Mouse (Mus musculus) forebrain, embryonic 15.5 days (tissue): Measurements from ENCODE around the gene Rere. TPM values are rescaled to one million over a fixed set of nuclear protein-coding genes. Genes with fewer than 3 reads are reported as not detected.
"Not testable (repeated sequence)": the region's sequence is repeated elsewhere in the genome, so short reads cannot be mapped to it uniquely, and the experiment has no call there.

Experiments
- ATAC-seq: fragments of 200-750 bp; cut with Nextera tagmentation; replicated peaks from 2 replicates; pipeline ENCODE4 v1.8.0; 2017; ENCODE audit warnings: mild to moderate bottlenecking, moderate TSS enrichment, moderate library complexity
- H3K27ac ChIP-seq: fragments of 300-500 bp; sonication (generic); replicated peaks from 2 replicates; pipeline ENCODE4 v1.5.1; 2015; ENCODE audit warnings: mild to moderate bottlenecking, inconsistent platforms
- H3K27me3 ChIP-seq: fragments of 300-500 bp; sonication (generic); 2 replicates; pipeline ENCODE4 v1.6.1; 2015; ENCODE audit warnings: inconsistent platforms
- H3K36me3 ChIP-seq: fragments of 300-500 bp; sonication (generic); 2 replicates; pipeline ENCODE4 v1.6.1; 2015; ENCODE audit warnings: mild to moderate bottlenecking, inconsistent platforms
- H3K4me1 ChIP-seq: fragments of 300-500 bp; sonication (generic); 2 replicates; pipeline ENCODE4 v1.6.1; 2015; ENCODE audit warnings: inconsistent platforms
- H3K4me2 ChIP-seq: fragments of 300-500 bp; sonication (generic); replicated peaks from 2 replicates; pipeline ENCODE4 v1.6.1; 2015; ENCODE audit warnings: mild to moderate bottlenecking, inconsistent platforms
- H3K4me3 ChIP-seq: fragments of 300-500 bp; sonication (generic); 2 replicates; pipeline ENCODE4 v1.5.1; 2015; ENCODE audit warnings: mild to moderate bottlenecking, inconsistent platforms
- H3K9ac ChIP-seq: fragments of 300-500 bp; sonication (generic); replicated peaks from 2 replicates; pipeline ENCODE4 v1.6.1; 2015; ENCODE audit warnings: mild to moderate bottlenecking, inconsistent platforms
- H3K9me3 ChIP-seq: fragments of 300-500 bp; sonication (generic); 2 replicates; pipeline ENCODE4 v1.6.1; 2016; ENCODE audit warnings: inconsistent platforms
- WGBS: fragments of 180-500 bp; shearing (Covaris S2); methylation state at CpG from one replicate; pipeline ENCODE4 v1.1.7; 2015; ENCODE audit warnings: mixed read lengths; 5-methylcytosine and 5-hydroxymethylcytosine counted together
- polyA plus RNA-seq: library from polyadenylated mRNA; unstranded; fragments of >200 nt; fragmentation: Nextera tagmentation; extraction: Ambion mirVana; gene quantifications from 2 replicates; pipeline ENCODE4 v1.2.1, GENCODE M21; 2015

Gene Rere
- polyA plus RNA-seq, 1 experiment from 2014 or later, result 26.6 TPM

DNA sequence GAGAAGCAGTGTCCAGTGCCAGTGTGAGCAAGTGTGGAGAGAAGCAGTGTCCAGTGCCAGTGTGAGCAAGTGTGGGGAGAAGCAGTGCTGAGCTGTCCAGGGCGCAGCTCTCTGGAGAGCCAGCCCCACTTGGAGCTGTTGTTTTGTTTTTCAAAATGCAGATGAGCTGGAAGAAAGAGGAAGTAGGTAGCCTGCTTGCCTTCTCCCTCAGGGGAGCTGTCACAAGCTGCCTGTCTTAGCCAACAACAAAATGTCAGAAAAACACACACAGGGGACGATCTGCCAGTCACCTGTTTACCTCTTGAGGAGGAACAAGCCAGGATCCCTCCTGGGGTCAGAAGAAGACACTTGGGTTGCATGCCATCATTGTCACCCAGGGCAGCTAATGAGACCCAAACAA is 204.7 kb downstream of the Rere start:
- Histone ChIP-seq H3K27me3 (no peaks in the 10 kb centered on the region), H3K4me1 (peaks cover 39% of the 10 kb centered on the region), H3K36me3 (no peaks in the 10 kb centered on the region), H3K9ac (no peak overlapping the region), H3K4me3 (no peak overlapping the region), H3K9me3 (no peaks in the 10 kb centered on the region), H3K4me2 (no peak overlapping the region), H3K27ac (no peak overlapping the region)
- WGBS, result 21% methylated on average over 2 of the region's 2 CpGs
- no peak for ATAC-seq

DNA sequence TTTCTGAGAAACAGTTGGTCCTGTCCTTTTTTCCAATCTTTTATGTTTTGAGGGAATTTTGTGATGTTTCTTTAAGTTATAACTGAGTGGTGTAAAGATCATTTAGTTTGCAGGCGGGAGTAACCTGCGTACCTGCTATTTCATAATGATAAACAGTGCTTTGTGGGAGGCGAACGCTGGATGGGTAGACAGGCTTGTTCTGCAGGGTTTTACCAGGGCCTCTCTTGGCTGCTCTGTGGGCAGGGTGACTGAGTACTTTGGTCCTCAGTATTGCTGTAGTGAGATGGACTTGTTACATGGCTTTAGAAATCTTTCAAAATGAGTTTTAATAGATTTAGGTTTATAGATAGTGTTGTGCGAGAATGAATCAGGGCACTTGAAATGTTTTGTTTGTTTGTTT is 205.7 kb downstream of the Rere start:
- H3K27me3 ChIP-seq, result no peaks in the 10 kb centered on the region
- no peak overlapping the region for H3K4me3 ChIP-seq
- ATAC-seq, result no peak
- 0 out of 2 replicates have a peak overlapping the region, but pooled peaks have one; percentile 23 for H3K27ac ChIP-seq
- no peak overlapping the region for H3K4me2 ChIP-seq
- no peaks in the 10 kb centered on the region for H3K36me3 ChIP-seq
- no peaks in the 10 kb centered on the region for H3K9me3 ChIP-seq
- H3K9ac ChIP-seq, result no peak overlapping the region
- WGBS, result 62% methylated on average over 5 of the region's 5 CpGs
- H3K4me1 ChIP-seq, result peaks cover 46% of the 10 kb centered on the region

DNA sequence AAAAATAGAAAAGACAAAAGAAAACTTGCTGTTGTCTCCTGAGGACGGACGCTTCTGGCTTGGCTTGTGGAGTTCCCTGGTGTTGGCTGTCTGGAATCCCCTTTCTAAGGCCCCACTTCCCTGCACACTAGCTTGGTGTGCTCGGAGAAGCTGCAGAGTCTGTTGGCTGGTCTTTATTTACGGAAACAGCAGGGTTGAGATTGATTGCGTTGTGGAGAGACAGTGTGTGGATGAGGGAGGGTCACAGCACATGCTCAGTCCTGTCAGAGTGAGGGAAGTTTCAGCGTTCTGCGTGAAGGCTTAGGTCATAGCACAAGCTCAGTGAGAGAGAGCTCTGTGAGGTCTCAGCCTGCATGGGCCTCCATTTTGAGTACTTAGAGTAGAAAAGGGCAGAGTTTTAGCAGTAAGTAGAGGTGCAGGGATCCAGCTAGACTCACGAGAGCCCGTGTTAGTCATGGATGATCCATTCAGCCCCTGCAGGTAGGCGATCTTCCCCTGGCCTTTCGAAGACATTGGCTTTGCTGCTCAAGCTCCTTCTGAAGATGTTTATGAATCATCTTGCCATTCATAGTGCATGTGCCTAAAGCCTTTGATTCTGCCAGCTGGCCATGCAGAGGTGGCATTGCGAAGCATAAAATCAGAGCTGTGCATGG is 206.8 kb downstream of the Rere start:
- 17% methylated on average over 12 of the region's 12 CpGs for WGBS
- ATAC-seq, result peak; percentile 98
- peaks cover 47% of the 10 kb centered on the region for H3K4me1 ChIP-seq

DNA sequence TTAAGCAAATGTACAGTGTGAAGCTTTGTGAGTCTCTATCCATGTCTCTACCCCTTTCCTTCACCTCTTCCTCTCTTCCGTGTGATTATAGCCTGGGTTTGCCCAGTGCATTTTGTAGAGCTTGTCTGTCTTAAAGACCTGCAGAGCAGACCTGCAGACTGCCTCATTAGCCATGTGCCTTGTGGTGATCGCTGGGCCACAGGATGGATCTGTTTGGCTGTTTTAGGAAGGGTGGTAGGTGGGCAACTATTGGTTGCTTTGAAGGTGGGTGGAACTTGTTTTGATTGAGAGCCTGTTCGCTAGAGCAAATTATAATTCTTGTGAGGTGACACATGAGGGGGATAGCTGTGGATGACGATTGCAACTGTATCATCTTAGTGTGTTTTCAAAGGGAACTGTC is 207.3 kb downstream of the Rere start:
- Histone ChIP-seq H3K36me3 (no peaks in the 10 kb centered on the region), H3K9me3 (no peaks in the 10 kb centered on the region), H3K27ac (peak overlapping the region; percentile 84), H3K27me3 (no peaks in the 10 kb centered on the region), H3K4me1 (peaks cover 50% of the 10 kb centered on the region), H3K4me2 (peak overlapping the region; percentile 56), H3K4me3 (peak overlapping the region; percentile 35), H3K9ac (peak overlapping the region; percentile 27; the same call in 1 of the 2 replicates)
- WGBS, result 52% methylated on average over 4 of the region's 4 CpGs
- no peak for ATAC-seq

More for the DNA sequence above, 206.8 kb downstream of the Rere start:
- no peaks in the 10 kb centered on the region for H3K27me3 ChIP-seq
- peak overlapping the region; percentile 56 for H3K4me2 ChIP-seq
- H3K27ac ChIP-seq, result peak overlapping the region; percentile 84
- peak overlapping the region; percentile 27 for H3K9ac ChIP-seq
- H3K9me3 ChIP-seq, result no peaks in the 10 kb centered on the region
- H3K36me3 ChIP-seq, result no peaks in the 10 kb centered on the region
- H3K4me3 ChIP-seq, result peak overlapping the region; percentile 35

DNA sequence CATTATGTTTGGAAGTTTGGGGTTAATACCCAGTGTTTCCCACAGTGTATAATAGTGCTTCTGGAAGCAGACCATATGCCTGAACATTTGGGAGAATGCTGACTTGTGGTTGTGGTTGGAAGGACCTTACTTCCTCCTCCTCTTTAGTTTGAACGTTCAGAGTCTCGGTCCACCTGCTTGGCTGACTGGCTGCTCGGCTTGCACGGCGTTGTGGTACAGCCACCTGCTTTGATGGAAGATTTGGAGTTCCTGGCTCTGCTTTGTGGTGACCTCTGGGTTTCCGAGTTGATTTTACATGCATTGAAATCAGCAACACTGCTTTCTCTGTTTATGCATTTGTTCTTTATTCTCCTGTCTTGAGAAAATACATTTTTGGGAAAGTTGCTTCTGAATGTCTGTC is 208.6 kb downstream of the Rere start:
- H3K9me3 ChIP-seq, result no peaks in the 10 kb centered on the region

DNA sequence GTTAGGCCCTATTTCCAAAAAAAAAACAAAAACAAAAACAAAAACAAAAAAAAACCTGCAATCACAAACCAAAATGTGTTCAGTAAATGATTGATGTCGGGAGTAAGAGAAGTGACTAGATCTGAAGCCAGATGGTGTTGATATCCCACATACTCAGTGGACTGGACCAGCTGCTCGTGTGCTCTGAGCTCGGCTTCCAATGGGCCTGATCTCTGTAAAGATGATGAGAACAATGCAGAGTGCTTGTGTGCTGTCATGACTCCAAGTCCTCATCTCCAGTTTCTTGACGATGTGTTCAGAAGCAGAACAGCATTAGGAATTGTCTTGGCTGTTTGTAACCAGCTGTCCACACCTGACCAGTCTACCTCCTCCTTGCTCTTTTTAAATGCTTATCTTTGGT is 210.3 kb downstream of the Rere start:
- H3K9ac ChIP-seq, result no peak overlapping the region
- no peak overlapping the region for H3K4me2 ChIP-seq
- no peaks in the 10 kb centered on the region for H3K36me3 ChIP-seq
- ATAC-seq, result no peak
- no peaks in the 10 kb centered on the region for H3K27me3 ChIP-seq
- 0 out of 2 replicates have a peak overlapping the region, but pooled peaks have one; percentile 14 for H3K27ac ChIP-seq
- 49% methylated on average over 4 of the region's 4 CpGs for WGBS
- no peak overlapping the region for H3K4me3 ChIP-seq
- no peaks in the 10 kb centered on the region for H3K9me3 ChIP-seq
- peaks cover 64% of the 10 kb centered on the region for H3K4me1 ChIP-seq

More for the DNA sequence above, 208.6 kb downstream of the Rere start:
- H3K27me3 ChIP-seq, result no peaks in the 10 kb centered on the region
- no peak for ATAC-seq
- peaks cover 56% of the 10 kb centered on the region for H3K4me1 ChIP-seq
- no peak overlapping the region for H3K9ac ChIP-seq
- WGBS, result 84% methylated on average over 6 of the region's 6 CpGs
- no peaks in the 10 kb centered on the region for H3K36me3 ChIP-seq
- no peak overlapping the region for H3K4me3 ChIP-seq
- H3K4me2 ChIP-seq, result no peak overlapping the region
- no peak overlapping the region for H3K27ac ChIP-seq

DNA sequence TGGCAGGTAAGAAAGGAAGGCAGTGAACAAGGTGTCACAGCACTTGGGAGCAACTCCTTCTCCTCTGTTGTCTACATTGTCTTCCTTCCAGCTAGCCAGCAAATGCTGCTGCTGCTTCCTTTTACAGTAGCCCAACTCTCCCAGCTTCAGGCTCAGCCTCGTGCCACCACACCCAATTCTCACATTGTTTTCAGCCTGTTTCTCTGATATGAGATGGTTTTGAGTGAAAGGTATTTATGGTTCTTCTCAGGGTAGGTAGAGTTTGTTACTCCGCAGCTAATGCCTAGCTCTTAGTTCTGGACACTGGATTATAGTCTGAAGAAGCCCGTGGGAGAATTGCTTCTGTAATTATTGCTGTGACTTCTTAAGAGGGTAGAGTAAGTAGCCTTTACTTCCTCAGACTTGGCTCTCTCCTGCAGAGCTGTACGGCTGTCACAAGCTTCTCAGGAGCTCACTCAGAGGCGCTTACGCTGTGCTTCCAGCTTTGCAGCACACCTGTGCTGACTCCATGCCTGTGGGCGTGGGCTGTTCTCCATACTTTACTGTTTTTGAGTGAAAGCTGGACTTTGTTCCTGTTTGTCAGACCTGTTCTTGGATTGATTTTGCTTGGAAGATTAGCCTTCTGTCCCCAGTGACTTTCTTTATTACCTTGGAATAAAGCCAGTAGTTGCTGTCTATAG is 212.0 kb downstream of the Rere start:
- H3K27me3 ChIP-seq, result no peaks in the 10 kb centered on the region
- H3K9ac ChIP-seq, result no peak overlapping the region
- H3K4me3 ChIP-seq, result no peak overlapping the region
- H3K4me2 ChIP-seq, result no peak overlapping the region
- no peak overlapping the region for H3K27ac ChIP-seq
- WGBS, result 84% methylated on average over 7 of the region's 7 CpGs
- no peak for ATAC-seq
- H3K9me3 ChIP-seq, result no peaks in the 10 kb centered on the region
- H3K36me3 ChIP-seq, result no peaks in the 10 kb centered on the region
- H3K4me1 ChIP-seq, result peaks cover 48% of the 10 kb centered on the region

DNA sequence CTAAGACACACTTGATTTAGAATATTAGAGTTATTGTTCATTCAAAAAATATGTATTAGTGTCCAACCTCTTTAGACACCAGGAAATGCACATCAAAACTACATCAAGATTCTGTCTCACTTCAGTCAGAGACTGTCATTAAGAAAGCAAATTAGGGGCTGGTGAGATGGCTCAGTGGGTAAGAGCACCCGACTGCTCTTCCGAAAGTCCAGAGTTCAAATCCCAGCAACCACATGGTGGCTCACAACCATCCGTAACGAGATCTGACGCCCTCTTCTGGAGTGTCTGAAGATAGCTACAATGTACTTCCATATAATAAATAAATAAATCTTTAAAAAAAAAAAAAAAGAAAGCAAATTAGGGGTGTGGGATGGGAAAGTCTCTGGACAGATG is 212.5 kb downstream of the Rere start:
- H3K4me3 ChIP-seq, H3K9ac ChIP-seq, H3K36me3 ChIP-seq, H3K27me3 ChIP-seq, H3K27ac ChIP-seq, ATAC-seq, H3K9me3 ChIP-seq, H3K4me2 ChIP-seq: not testable (repeated sequence)
- WGBS, result 93% methylated on average over 5 of the region's 5 CpGs
- peaks cover 43% of the 10 kb centered on the region for H3K4me1 ChIP-seq

DNA sequence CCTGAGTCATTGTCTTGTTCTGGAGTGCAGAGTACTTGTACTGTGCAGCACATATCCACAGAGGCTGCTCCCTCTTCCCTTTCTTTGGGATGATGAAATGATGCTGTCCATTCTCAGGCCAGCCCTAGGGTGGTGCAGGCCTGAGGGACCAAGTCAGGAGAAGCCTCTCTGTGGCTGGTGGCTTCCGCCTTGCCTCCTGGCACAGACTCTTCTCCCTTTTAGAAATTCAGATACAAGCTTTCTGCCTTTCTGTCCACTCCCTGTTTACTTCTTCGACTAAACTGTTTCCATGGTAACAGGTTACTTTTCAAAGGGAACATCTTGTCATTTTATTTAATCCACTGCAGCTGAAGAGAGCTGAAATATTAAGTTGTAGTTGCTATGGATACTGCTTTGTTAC is 214.1 kb downstream of the Rere start:
- no peaks in the 10 kb centered on the region for H3K36me3 ChIP-seq
- 32% methylated on average over 2 of the region's 2 CpGs for WGBS
- no peaks in the 10 kb centered on the region for H3K27me3 ChIP-seq
- no peak overlapping the region for H3K4me3 ChIP-seq
- no peaks in the 10 kb centered on the region for H3K9me3 ChIP-seq
- no peak overlapping the region for H3K4me2 ChIP-seq
- H3K27ac ChIP-seq, result 0 out of 2 replicates have a peak overlapping the region, but pooled peaks have one; percentile 24
- H3K9ac ChIP-seq, result no peak overlapping the region
- H3K4me1 ChIP-seq, result peaks cover 29% of the 10 kb centered on the region
- ATAC-seq, result 0 out of 2 replicates have a peak, but pooled peaks have one; percentile 35

DNA sequence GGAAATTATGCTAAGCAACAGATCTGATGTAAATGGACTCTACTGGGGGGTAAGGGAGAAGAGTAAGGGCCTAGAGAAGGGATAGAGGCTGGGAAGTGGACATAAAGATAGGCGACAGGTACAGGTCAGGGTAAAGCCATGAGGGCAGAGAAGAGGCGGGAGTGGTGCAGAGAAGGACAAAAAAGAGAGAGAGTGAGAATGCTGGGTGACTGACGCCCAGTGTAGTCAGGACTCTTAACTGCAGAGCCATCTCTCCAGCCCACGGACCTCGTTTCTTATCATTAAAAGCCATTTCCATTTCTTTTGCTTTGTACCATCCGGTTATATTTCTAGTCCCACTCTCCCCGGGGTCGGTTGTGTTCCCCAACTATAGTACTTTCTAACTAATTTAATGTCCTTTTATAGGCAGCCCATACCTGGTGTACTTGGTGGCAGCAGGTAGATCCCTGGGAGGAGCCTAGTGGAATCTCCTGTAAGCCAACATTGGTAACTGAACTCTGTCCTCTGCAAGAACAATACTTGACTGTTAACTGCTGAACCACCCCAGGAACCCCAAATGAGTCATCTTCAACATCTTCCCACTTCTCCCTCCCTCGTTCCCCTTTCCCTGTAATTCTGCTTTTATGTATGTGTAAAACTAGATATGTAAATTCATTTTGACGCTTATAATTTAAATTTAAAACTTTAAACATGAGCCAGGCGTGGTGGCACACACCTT is 223.0 kb downstream of the Rere start:
- H3K27me3 ChIP-seq, result no peaks in the 10 kb centered on the region
- WGBS, result 93% methylated on average over 11 of the region's 11 CpGs
- no peak overlapping the region for H3K9ac ChIP-seq
- H3K27ac ChIP-seq, result no peak overlapping the region
- no peak overlapping the region for H3K4me2 ChIP-seq
- H3K4me3 ChIP-seq, result no peak overlapping the region
- ATAC-seq, result no peak
- H3K9me3 ChIP-seq, result no peaks in the 10 kb centered on the region
- H3K4me1 ChIP-seq, result no peaks in the 10 kb centered on the region
- H3K36me3 ChIP-seq, result peaks cover 9% of the 10 kb centered on the region; the same call in 1 of the 2 replicates

DNA sequence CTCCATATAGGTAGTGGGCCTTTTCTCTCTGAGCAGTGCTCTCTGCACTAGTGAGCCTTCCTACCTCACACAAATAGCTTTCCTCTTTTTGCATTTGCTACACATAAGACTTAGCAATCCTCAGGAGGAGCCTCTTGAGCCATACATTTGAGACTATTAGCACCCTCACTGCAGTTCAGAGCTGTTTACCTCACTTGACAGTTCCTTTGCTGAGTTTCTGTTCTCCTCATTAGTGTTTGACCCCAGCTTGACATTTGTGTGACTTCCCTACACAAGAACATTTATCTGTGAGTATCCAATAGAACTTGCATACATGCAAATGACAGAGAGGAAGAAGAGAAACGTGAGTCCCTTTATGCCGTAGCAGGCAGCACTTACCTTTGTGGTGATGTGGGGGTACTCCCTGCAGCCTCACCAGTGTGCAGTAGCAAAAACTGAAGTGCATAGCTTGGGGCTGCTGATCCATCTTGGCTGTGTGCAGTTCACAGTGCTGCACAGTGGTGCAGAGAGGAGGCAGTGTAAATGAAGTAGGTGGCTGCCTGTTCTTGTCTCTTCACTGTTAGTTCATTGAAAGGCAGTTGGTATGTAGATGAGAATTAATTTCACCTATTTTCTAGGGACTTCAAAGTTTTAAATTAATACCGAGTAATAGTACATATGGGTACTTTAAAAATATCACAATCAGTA is 227.7 kb downstream of the Rere start:
- H3K36me3 ChIP-seq, result peaks cover 30% of the 10 kb centered on the region
- H3K4me2 ChIP-seq, result no peak overlapping the region
- no peaks in the 10 kb centered on the region for H3K27me3 ChIP-seq
- no peak for ATAC-seq
- H3K4me1 ChIP-seq, result no peaks in the 10 kb centered on the region
- WGBS, result 77% methylated on average over 3 of the region's 3 CpGs
- no peak overlapping the region for H3K9ac ChIP-seq
- H3K9me3 ChIP-seq, result no peaks in the 10 kb centered on the region
- no peak overlapping the region for H3K27ac ChIP-seq
- H3K4me3 ChIP-seq, result no peak overlapping the region

DNA sequence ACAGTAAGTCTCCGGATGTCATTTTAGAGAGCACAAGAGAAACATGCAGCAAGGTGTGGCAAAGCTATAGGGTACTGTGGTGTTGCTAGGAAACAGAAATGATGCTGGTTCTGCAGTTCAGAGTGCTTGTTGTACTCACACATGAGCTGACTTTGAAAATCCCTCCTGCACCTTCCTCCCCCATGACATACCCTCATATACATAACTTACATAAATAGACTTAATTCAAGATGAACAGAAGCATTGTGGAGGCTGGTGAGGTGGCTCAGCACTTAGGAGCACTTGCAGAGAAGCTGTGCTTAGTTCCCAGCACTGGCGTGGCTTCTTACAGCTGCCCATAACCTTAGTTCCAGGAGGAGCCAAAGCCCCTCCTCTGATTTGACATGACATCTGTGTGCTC is 228.6 kb downstream of the Rere start:
- Histone ChIP-seq H3K9ac (no peak overlapping the region), H3K27ac (no peak overlapping the region), H3K4me2 (no peak overlapping the region), H3K27me3 (no peaks in the 10 kb centered on the region), H3K4me1 (no peaks in the 10 kb centered on the region), H3K9me3 (no peaks in the 10 kb centered on the region), H3K4me3 (no peak overlapping the region), H3K36me3 (peaks cover 30% of the 10 kb centered on the region)
- no peak for ATAC-seq
- 87% methylated on average over 2 of the region's 2 CpGs for WGBS
